Mouse (Mus musculus) stomach, embryonic 16.5 days (tissue): Measurements from ENCODE around the gene Rbm42. TPM values are rescaled to one million over a fixed set of nuclear protein-coding genes. Genes with fewer than 3 reads are reported as not detected.

Source experiments
- ATAC-seq: fragments of 200-750 bp; cut with Nextera tagmentation; 2 replicates; pipeline ENCODE4 v1.8.0; 2017; ENCODE audit warnings: moderate number of reproducible peaks, moderate TSS enrichment; ENCODE audit not compliant: insufficient read depth, low FRiP score
- H3K27ac ChIP-seq: fragments of 300-500 bp; sonication (generic); 2 replicates; pipeline ENCODE4 v1.5.1; 2014; ENCODE audit warnings: low read length
- H3K27me3 ChIP-seq: fragments of 300-500 bp; sonication (generic); 2 replicates; pipeline ENCODE4 v1.6.1; 2014; ENCODE audit warnings: low read length, control low read depth, mixed read lengths; ENCODE audit not compliant: control insufficient read depth, insufficient read depth
- H3K36me3 ChIP-seq: fragments of 300-500 bp; sonication (generic); 2 replicates; pipeline ENCODE4 v1.6.1; 2014; ENCODE audit warnings: low read length; ENCODE audit not compliant: control insufficient read depth, insufficient read depth
- H3K4me1 ChIP-seq: fragments of 300-500 bp; sonication (generic); 2 replicates; pipeline ENCODE4 v1.6.1; 2014; ENCODE audit warnings: low read length, control low read depth, mixed read lengths; ENCODE audit not compliant: control insufficient read depth, insufficient read depth
- H3K4me2 ChIP-seq: fragments of 300-500 bp; sonication (generic); 2 replicates; pipeline ENCODE4 v1.6.1; 2014; ENCODE audit warnings: low read depth, low read length, mixed read lengths
- H3K4me3 ChIP-seq: fragments of 300-500 bp; sonication (generic); replicated peaks from 2 replicates; pipeline ENCODE4 v1.5.1; 2014; ENCODE audit warnings: mild to moderate bottlenecking, low read length
- H3K9ac ChIP-seq: fragments of 300-500 bp; sonication (generic); 2 replicates; pipeline ENCODE4 v1.6.1; 2014; ENCODE audit warnings: low read length
- H3K9me3 ChIP-seq: fragments of 300-500 bp; sonication (generic); replicated peaks from 2 replicates; pipeline ENCODE4 v1.6.1; 2016; ENCODE audit warnings: low read length, control low read depth; ENCODE audit not compliant: control insufficient read depth
- WGBS: fragments of 180-500 bp; shearing (Covaris S2); extraction: QIAGEN DNeasy Blood & Tissue Kit; methylation state at CpG from one replicate; pipeline ENCODE4 v1.1.7; 2014; 5-methylcytosine and 5-hydroxymethylcytosine counted together
- polyA plus RNA-seq: library from polyadenylated mRNA; unstranded; fragments of >200 nt; fragmentation: Nextera tagmentation; extraction: Ambion mirVana; gene quantifications from 2 replicates; pipeline ENCODE4 v1.2.1, GENCODE M21; 2015

The Rbm42 gene
- polyA plus RNA-seq, 1 experiment from 2014 or later = 83.7 TPM

DNA sequence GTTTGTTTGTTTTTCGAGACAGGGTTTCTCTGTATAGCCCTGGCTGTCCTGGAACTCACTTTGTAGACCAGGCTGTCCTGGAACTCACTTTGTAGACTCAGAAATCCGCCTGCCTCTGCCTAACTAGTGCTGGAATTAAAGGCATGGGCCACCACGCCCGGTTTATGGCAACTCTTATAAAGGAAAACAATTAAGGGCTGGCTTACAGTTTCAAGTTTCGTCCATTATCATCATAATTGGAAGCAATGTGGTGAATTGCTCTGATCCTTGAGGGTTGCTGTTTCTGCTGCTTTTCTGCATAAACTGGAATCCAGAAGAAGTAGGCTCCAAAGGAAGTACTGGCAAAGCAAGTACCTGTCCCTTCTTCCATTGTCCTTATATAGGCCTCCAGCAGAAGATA lies 23.5 kb downstream of the Rbm42 start:
- Histone ChIP-seq H3K36me3 (0 out of 2 replicates have a peak, but pooled peaks cover 5% of the 10 kb centered on the region), H3K27ac (no peak overlapping the region), H3K4me2 (no peak overlapping the region), H3K9me3 (no peaks in the 10 kb centered on the region), H3K27me3 (no peaks in the 10 kb centered on the region), H3K4me3 (no peak overlapping the region), H3K9ac (no peak overlapping the region), H3K4me1 (peaks cover 7% of the 10 kb centered on the region; the same call in 1 of the 2 replicates)
- 78% methylated on average over 5 of the region's 5 CpGs for WGBS
- no peak for ATAC-seq

DNA sequence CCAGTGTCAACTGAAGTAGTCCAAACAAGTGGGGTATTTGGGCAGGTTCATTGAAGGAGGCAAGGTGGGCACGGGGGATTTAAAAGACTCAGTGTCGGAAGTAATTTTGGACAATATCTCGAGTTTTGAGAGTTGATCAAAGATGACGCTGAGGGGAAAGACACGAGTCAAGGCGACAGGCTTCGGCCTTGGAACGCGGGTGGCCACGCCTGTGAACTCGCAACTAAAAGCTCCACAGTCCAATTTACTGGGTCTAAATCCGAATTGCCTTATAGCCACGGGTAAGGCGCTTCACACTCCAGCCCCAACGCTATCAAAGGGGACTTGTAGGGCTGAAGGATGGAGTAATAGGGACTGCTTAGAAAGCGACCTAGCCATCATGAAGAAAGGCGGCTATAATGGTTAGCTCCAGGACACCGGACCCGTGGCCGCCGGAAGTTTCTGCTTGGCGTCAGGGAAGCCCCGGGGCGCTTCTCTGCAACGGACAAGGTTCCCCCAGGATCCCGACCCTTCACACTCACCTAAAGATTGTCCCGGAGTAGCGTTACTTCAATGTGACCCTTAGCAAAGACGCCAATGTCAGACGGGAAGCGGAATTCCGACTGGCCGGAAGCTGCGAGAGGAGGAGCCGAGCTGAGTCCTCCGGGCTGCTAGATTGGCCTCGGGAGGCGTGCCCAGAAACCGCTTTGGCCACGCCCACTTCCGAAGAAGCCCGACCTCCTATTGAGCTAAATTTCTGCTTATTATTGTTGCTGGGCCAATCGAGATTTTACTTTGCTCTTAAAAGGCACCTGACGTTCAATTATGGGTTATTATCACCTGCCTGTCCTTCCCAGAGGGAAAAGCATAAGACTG lies 24.4 kb downstream of the Rbm42 start, which contains the start of gene Cox6b1:
Cox6b1 (minus strand) TSS at position 622 of the 855 bp plus-strand sequence.
- Histone ChIP-seq H3K36me3 (0 out of 2 replicates have a peak, but pooled peaks cover 5% of the 10 kb centered on the region), H3K4me2 (peak within 1 kb of the TSS; percentile 99), H3K4me3 (peak within 1 kb of the TSS; percentile 91), H3K4me1 (peaks cover 7% of the 10 kb centered on the region; the same call in 1 of the 2 replicates), H3K9me3 (no peaks in the 10 kb centered on the region), H3K27ac (peak within 1 kb of the TSS; percentile 67), H3K9ac (peak within 1 kb of the TSS; percentile 92), H3K27me3 (no peaks in the 10 kb centered on the region)
- peak; percentile 93 for ATAC-seq
- 1% methylated on average over 44 of the region's 44 CpGs for WGBS

DNA sequence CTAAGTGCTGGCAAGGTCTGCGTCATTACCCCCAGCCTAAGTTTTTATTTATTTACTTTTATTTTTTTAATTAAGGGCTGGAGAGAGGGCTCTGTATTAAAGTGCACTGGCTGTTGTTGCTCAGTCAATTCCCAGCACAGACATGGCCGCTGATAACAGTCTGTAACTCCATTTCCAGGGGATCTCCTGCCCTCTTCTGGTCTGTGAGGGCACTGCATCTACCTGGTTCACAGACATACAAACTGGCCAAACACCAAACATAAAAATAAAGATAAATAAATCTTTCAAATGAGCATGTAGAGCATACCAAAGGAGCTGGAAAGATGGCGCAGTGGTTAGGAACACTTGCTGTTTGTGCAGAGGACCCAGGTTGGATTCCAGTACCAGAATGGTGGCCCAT lies 30.9 kb downstream of the Rbm42 start:
- Histone ChIP-seq H3K4me2 (no peak overlapping the region), H3K4me3 (no peak overlapping the region), H3K27ac (no peak overlapping the region), H3K9ac (no peak overlapping the region), H3K4me1 (no peaks in the 10 kb centered on the region), H3K9me3 (no peaks in the 10 kb centered on the region), H3K36me3 (peaks cover 36% of the 10 kb centered on the region), H3K27me3 (no peaks in the 10 kb centered on the region)
- WGBS = 93% methylated on average over 3 of the region's 3 CpGs
- no peak for ATAC-seq

DNA sequence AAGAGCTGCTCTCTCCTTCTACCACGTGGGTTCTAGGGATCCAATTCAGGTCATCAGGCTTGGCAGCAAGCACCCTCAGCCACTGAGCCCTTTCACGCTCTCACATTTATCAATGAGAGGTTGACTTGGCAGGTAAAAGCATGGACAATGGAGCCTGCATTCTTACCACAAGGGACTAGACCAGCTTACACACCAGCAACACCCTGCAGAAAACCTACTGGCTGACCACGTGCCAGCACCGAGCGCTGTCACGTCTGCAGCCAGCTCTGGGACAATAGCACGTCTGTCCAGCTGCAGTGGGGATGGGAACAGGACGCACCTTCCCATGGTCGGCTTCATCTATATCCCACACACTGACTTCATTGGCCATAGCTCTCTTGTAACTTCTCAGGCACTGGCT lies 31.5 kb downstream of the Rbm42 start:
- 96% methylated on average over 9 of the region's 9 CpGs for WGBS

DNA sequence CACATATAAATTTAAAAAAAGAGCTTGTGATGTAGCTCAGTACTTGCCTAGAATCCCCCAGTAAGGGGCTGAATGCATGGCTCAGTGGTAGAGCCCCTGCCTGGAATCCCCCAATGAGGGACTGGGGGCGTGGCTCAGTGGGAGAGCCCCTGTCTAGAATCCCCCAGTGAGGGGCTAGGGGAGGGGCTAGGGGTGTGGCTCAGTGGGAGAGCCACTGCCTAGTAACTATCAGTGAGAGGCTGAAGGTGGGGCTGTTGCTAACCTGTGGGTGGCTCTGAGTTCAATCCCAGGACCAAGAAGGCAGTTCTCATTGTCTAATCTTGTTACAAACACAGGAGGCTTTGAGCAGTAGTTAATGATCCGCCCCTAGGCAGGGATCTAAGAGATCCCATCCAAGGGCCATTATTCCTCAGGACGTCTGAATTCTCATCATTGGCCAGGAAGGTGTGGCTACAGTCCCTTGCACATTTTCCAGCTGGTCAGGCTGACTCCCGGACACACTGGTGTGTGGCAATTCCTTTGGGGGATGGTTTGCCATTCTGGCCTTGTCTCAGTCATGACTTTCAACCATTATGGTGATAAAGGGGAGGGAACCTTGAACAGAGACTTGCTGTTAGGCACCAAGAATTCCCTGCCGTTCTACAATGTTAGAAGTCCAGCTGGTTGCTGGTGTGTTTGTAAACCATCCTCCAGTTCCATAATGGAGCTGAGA lies 34.9 kb downstream of the Rbm42 start:
- Histone ChIP-seq H3K4me2 (no peak overlapping the region), H3K9ac (no peak overlapping the region), H3K4me1 (no peaks in the 10 kb centered on the region), H3K27me3 (no peaks in the 10 kb centered on the region), H3K27ac (no peak overlapping the region), H3K9me3 (no peaks in the 10 kb centered on the region), H3K36me3 (peaks cover 31% of the 10 kb centered on the region), H3K4me3 (no peak overlapping the region)
- no peak for ATAC-seq
- 58% methylated on average over 5 of the region's 5 CpGs for WGBS

More for the DNA sequence above, 31.5 kb downstream of the Rbm42 start:
- Histone ChIP-seq H3K4me1 (no peaks in the 10 kb centered on the region), H3K9me3 (no peaks in the 10 kb centered on the region), H3K36me3 (peaks cover 36% of the 10 kb centered on the region), H3K27ac (no peak overlapping the region), H3K27me3 (no peaks in the 10 kb centered on the region), H3K4me3 (no peak overlapping the region), H3K9ac (no peak overlapping the region), H3K4me2 (no peak overlapping the region)
- ATAC-seq = no peak

DNA sequence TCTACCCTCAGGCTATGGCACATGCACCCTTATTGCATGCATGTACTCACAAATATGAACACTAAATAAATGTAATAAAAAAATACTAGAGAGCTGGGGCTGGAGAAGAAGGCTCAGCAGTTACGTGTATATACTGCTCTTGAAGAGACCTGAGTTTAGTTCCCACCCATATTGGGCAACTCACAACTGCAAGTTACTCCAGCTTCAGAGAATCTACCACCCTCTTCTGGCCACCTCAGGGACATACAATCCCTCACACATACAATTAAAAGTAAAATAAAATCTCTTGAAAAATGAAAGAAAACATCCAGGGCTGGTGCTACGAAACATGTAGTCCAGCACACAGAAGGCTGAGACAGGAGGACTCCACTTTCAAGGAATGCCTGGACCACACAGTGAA lies 35.7 kb downstream of the Rbm42 start:
- Histone ChIP-seq H3K27me3 (no peaks in the 10 kb centered on the region), H3K9ac (no peak overlapping the region), H3K9me3 (no peaks in the 10 kb centered on the region), H3K4me2 (no peak overlapping the region), H3K27ac (no peak overlapping the region), H3K4me3 (no peak overlapping the region), H3K4me1 (no peaks in the 10 kb centered on the region), H3K36me3 (peaks cover 30% of the 10 kb centered on the region)
- ATAC-seq = no peak
- 74% methylated on average over 2 of the region's 2 CpGs for WGBS

DNA sequence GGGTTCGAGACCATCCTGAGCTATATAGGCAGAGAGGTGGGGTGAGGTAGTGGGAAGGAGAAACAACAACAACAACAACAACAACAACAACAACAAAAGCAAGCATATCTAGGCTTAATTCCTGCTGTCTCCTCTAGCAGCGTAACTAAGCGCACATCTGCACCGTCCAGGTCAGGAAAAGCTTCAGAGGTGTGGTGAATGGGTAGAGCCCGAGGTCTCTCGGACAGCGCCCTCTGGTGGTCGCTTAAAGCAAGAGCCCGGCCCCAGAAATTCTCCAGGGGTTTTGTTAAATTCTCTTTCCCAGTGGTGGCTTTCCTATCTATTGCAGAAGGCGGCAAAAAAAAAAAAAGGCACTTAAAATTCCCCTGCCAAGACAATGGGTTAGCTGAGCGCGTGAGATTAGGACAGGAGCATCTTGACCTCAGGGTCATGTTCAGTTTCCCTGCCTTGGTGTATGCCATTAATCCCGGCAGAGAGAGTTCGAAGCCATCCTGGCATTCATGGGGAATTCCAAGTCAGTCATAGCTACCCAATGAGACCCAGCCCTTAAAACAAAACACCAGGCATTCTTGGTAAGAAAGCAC lies 36.5 kb downstream of the Rbm42 start:
- Histone ChIP-seq H3K9ac (no peak overlapping the region), H3K36me3 (peaks cover 21% of the 10 kb centered on the region), H3K9me3 (no peaks in the 10 kb centered on the region), H3K27ac (no peak overlapping the region), H3K27me3 (no peaks in the 10 kb centered on the region), H3K4me3 (no peak overlapping the region), H3K4me1 (no peaks in the 10 kb centered on the region), H3K4me2 (no peak overlapping the region)
- WGBS = 23% methylated on average over 14 of the region's 14 CpGs
- ATAC-seq = peak; percentile 49; the same call in 1 of the 2 replicates

DNA sequence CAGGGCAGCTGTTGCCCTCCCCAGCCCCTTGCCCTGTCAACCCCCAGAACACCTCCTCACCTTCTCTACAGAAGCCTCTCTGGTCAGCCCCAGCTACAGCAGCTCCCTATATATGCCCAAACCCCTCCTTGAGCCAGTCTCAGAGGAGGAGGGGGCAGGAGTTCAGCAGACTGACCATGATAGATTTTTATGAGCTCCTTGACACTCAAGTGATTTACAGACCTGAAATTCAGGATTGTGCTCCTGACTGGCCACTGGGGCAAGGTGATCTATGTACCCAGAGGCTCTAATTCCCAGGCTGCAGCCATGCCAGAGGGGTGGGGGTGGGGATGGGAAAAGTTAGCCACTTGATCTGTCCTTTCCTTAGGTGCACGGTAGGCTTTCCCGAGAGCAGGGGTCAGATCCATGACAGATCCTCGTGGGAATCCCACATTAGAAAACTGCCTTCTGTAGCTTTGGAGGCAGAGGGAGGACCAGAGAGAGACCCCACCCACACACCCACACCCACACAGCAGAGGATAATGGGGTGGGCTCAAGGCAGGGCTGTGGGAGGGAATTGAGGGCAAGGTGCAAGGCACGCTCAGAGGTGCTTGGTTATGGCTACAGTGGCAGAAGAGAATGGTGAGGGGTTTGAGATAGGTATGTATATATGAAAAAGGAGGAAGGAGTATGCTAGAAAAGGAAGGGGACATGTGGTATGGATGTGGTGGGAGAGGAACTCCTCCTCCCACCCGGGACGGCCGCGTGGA lies 37.3 kb downstream of the Rbm42 start, which contains the start of gene Upk1a:
Upk1a (minus strand) TSS at position 194 of the 749 bp plus-strand sequence.
- 51% methylated on average over 8 of the region's 8 CpGs for WGBS

More for the DNA sequence above, 37.3 kb downstream of the Rbm42 start, which contains the start of gene Upk1a:
- no peak for ATAC-seq
- no peak within 1 kb of the TSS for H3K9ac ChIP-seq
- no peaks in the 10 kb centered on the region for H3K4me1 ChIP-seq
- no peaks in the 10 kb centered on the region for H3K27me3 ChIP-seq
- H3K4me2 ChIP-seq = no peak within 1 kb of the TSS
- H3K9me3 ChIP-seq = no peaks in the 10 kb centered on the region
- no peak within 1 kb of the TSS for H3K27ac ChIP-seq
- H3K36me3 ChIP-seq = peaks cover 18% of the 10 kb centered on the region
- H3K4me3 ChIP-seq = no peak within 1 kb of the TSS
